Mouse (Mus musculus) MEL (cell line): ENCODE measurements around the gene Slc22a7.

ENCODE experiments used
- CHD1 ChIP-seq: IDR thresholded peaks from 2 replicates; pipeline ENCODE4 v1.6.1; 2012; ENCODE audit warnings: low read depth, mild to moderate bottlenecking, inconsistent platforms, low read length, improper control_type of control experiment
- CTCF ChIP-seq, 3 experiments: IDR thresholded peaks in 2 of 3; conservative IDR thresholded peaks in 1 of 3; 2 replicates each; pipeline ENCODE4 v1.5.1; 2011 to 2012; ENCODE audit warnings: low read length in 3 of 3, low read depth in 2 of 3, mild to moderate bottlenecking in 2 of 3, improper control_type of control experiment in 1 of 3, inconsistent platforms in 1 of 3, mixed read lengths in 1 of 3, moderate library complexity in 1 of 3; ENCODE audit not compliant: control insufficient read depth in 1 of 3, insufficient read depth in 1 of 3, poor library complexity in 1 of 3, severe bottlenecking in 1 of 3
- E2F4 ChIP-seq: IDR thresholded peaks from 2 replicates; pipeline ENCODE4 v1.6.1; 2011; ENCODE audit warnings: low read depth, low read length, improper control_type of control experiment, borderline replicate concordance
- HCFC1 ChIP-seq: IDR thresholded peaks from 2 replicates; pipeline ENCODE4 v1.6.1; 2012; ENCODE audit warnings: low read depth, mild to moderate bottlenecking, inconsistent platforms, low read length, improper control_type of control experiment, moderate library complexity
- KAT2A ChIP-seq: conservative IDR thresholded peaks from 2 replicates; pipeline ENCODE4 v1.6.1; 2012; ENCODE audit warnings: low read depth, low read length, improper control_type of control experiment, inconsistent platforms
- MAX ChIP-seq: IDR thresholded peaks from 2 replicates; pipeline ENCODE4 v1.6.1; 2011; ENCODE audit warnings: low read length, improper control_type of control experiment
- MYC ChIP-seq: IDR thresholded peaks from 2 replicates; pipeline ENCODE4 v1.6.1; 2011; ENCODE audit warnings: low read depth, mild to moderate bottlenecking, low read length, improper control_type of control experiment, moderate library complexity
- POLR2A ChIP-seq, 2 experiments: IDR thresholded peaks; 2 replicates each; pipeline ENCODE4 v1.6.1; 2011 to 2012; ENCODE audit warnings: low read length in 2 of 2, mild to moderate bottlenecking in 2 of 2, control low read depth in 1 of 2, improper control_type of control experiment in 1 of 2, low read depth in 1 of 2, moderate library complexity in 1 of 2; ENCODE audit not compliant: control insufficient read depth in 1 of 2, insufficient read depth in 1 of 2, poor library complexity in 1 of 2
- RAD21 ChIP-seq: IDR thresholded peaks from 2 replicates; pipeline ENCODE4 v1.6.1; 2011; ENCODE audit warnings: mild to moderate bottlenecking, low read depth, low read length, improper control_type of control experiment
- USF2 ChIP-seq, 2 experiments: IDR thresholded peaks; 2 replicates each; pipeline ENCODE4 v1.6.1; 2011 to 2012; ENCODE audit warnings: improper control_type of control experiment in 2 of 2, low read length in 2 of 2, borderline replicate concordance in 1 of 2, inconsistent platforms in 1 of 2, low read depth in 1 of 2, mild to moderate bottlenecking in 1 of 2; ENCODE audit not compliant: insufficient read depth in 1 of 2

DNA sequence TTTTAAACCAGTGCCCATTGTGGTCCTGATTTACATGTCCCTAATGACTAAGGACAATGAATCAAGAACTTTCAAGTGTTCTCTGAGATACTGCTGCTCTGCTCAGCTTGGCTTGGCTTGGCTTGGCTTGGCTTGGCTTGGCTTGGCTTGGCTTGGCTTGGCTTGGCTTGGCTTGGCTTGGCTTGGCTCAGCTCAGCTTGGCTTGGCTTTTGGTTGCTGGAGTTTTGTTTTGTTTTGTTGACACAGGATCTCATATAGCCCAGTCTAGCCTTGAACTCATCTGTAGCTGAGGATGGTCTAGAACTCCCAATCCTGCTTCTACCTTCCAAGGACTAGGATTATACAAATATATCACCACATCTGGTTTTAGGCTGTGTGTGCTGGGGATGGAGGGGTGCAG is 11.8 kb downstream of the Slc22a7 start:
- TF ChIP-seq CTCF (IDR thresholded peaks at IDR 0.05 in 2 of 3, conservative IDR thresholded peaks at IDR 0.05 in 1 of 3; ENCODE audit: control insufficient read depth in 1 of 3, insufficient read depth in 1 of 3, low read depth in 2 of 3, low read length in 3 of 3, poor library complexity in 1 of 3, severe bottlenecking in 1 of 3) (no peak), POLR2A (IDR thresholded peaks at IDR 0.05; ENCODE audit: control insufficient read depth in 1 of 2, insufficient read depth in 1 of 2, low read depth in 1 of 2, low read length in 2 of 2, poor library complexity in 1 of 2) (no peak), USF2 (IDR thresholded peaks at IDR 0.05; ENCODE audit: borderline replicate concordance in 1 of 2, insufficient read depth in 1 of 2, low read depth in 1 of 2, low read length in 2 of 2) (no peak), KAT2A (no peak), HCFC1 (no peak), RAD21 (no peak), MYC (no peak), CHD1 (no peak), MAX (no peak), E2F4 (no peak)
